ENCODE assay signal across 8 mouse cellular contexts in the genomic region with DNA sequence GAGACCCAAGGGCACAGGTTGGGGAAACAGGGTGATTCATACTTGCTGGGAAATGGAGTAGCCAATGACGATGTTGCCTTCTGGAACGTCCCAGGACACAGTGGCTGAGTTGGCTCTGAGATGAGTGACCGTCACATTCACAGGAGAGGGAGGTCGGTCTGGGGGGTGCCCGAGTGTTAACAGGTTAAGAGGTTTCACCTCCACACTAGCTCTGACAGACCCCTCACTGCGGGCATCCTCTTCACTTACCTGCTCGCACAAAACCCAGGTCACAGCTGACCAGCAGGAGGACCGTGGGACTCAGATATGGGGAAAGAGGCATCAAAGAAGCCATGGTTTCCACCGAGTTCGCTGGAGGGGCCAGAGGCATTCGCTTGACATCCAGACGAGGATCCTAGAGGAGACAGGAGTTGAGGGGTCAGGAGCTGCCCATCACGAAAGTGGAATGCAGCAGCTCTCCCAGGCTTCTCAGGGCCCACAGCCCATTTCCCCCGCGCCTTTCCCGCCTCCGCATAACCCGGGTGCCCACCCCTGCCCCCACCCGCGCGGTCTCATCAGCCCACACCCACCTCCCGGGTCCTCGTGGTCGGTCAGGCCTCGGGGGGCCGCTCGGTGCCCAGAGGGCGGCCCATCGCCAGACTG. TPM values are rescaled to one million over a fixed set of nuclear protein-coding genes. Genes with fewer than 3 reads are reported as not detected.
DNase-seq lines count a peak whose midpoint lies in the region; TF ChIP-seq lines count a peak whose summit lies in the region.

No protein-coding gene starts in this region.

- H3K9ac ChIP-seq in heart, adult 2 months (ENCODE audit: low read depth, low read length), result peak overlapping the region; percentile 86
- H3K9ac ChIP-seq in CH12.LX (ENCODE audit: insufficient read depth, low read depth), result no peak overlapping the region; the same call in 1 of the 2 replicates

- H3K79me2 ChIP-seq in heart, adult 2 months (replicated peaks; ENCODE audit: control insufficient read depth, insufficient read depth, low read length), result no peaks in the 10 kb centered on the region
- no peaks in the 10 kb centered on the region for H3K79me2 ChIP-seq in CH12.LX (replicated peaks; ENCODE audit: control insufficient read depth, extremely low read depth, insufficient read depth, poor library complexity, severe bottlenecking)
- no peaks in the 10 kb centered on the region for H3K79me2 ChIP-seq in myocyte (ENCODE audit: control insufficient read depth, insufficient read depth)

- H3K9me3 ChIP-seq in CH12.LX (replicated peaks; ENCODE audit: low read length), result no peaks in the 10 kb centered on the region

- in situ Hi-C loops in CH12.LX (cut with MboI; ENCODE audit: low pct_ligation_motif_present, low pct_unique_long_range_greater_than_20kb, low sequenced_read_pairs), result no loop called here

- H3K4me1 ChIP-seq in heart, adult 2 months (ENCODE audit: control insufficient read depth, insufficient read depth, low read length), result peaks cover 2% of the 10 kb centered on the region
- peaks cover 3 to 10% of the 10 kb centered on the region in 2 experiments; a peak in 3 of 4 replicates for H3K4me1 ChIP-seq in CH12.LX (ENCODE audit: control insufficient read depth in 1 of 2, insufficient read depth in 2 of 2)

- 16% methylated on average over 29 of the region's 29 CpGs for WGBS in heart, adult 2 months

- dilution Hi-C loops in CH12.LX (cut with MboI; ENCODE audit: extremely low pct_ligation_motif_present, extremely low pct_unique_long_range_greater_than_20kb, low sequenced_read_pairs), result no loop called here

- peaks cover 2% of the 10 kb centered on the region; the same call in 1 of the 2 replicates for H3K27me3 ChIP-seq in heart, adult 2 months (ENCODE audit: control insufficient read depth, insufficient read depth, low read length)
- H3K27me3 ChIP-seq in CH12.LX (replicated peaks), result peaks cover 70% of the 10 kb centered on the region
- H3K27me3 ChIP-seq in myocyte (ENCODE audit: control insufficient read depth, insufficient read depth, insufficient read length), result peaks cover 24% of the 10 kb centered on the region

- no peak for TF ChIP-seq CTCF in heart, adult 2 months (IDR thresholded peaks at IDR 0.05)
- no peak for TF ChIP-seq CTCF in CH12.LX (conservative IDR thresholded peaks at IDR 0.05 in 1 of 2, IDR thresholded peaks at IDR 0.05 in 1 of 2; ENCODE audit: low read depth in 2 of 2, low read length in 2 of 2)

- intact Hi-C loops in heart, adult 2 months (cut with DNase I), result loop anchor here (10.0 kb wide), 1 partner anchor 240 kb away; the partner anchor contains the start of gene Cad
- intact Hi-C loops in gastrocnemius, postnatal 36 days (cut with DNase I), result no loop called here

- no peaks in the 10 kb centered on the region for H3K36me3 ChIP-seq in heart, adult 2 months (ENCODE audit: control insufficient read depth, insufficient read depth, low read length)
- no peaks in the 10 kb centered on the region for H3K36me3 ChIP-seq in CH12.LX (replicated peaks in 1 of 2; ENCODE audit: control insufficient read depth in 1 of 2, insufficient read depth in 1 of 2, low read length in 1 of 2)
- H3K36me3 ChIP-seq in myocyte (ENCODE audit: control insufficient read depth, insufficient read depth), result no peaks in the 10 kb centered on the region

- TF ChIP-seq RAD21 in CH12.LX (IDR thresholded peaks at IDR 0.05; ENCODE audit: low read depth, low read length), result no peak

- TF ChIP-seq EP300 in heart, adult 2 months (IDR thresholded peaks at IDR 0.05; ENCODE audit: insufficient read depth, low read depth, low read length), result no peak
- no peak for TF ChIP-seq EP300 in CH12.LX (IDR thresholded peaks at IDR 0.05; ENCODE audit: low read length)

- no peak for DNase-seq in heart, adult 2 months
- no peak for DNase-seq in heart, adult 18-20 months
- DNase-seq in CH12.LX (ENCODE audit: extremely low read depth), result no peak
- peak; percentile 21 to 32 for DNase-seq in cerebellum, postnatal 36 days
- peak; percentile 26 for DNase-seq in induced T-regulatory cell, adult 2 months (ENCODE audit: low read depth)
- no peak for DNase-seq in ovary, postnatal 10 days (ENCODE audit: low spot score)
- no peak for DNase-seq in gastrocnemius, postnatal 36 days

- H3K4me2 ChIP-seq in CH12.LX (ENCODE audit: insufficient read depth, low read depth, poor library complexity, severe bottlenecking) (peak overlapping the region; percentile 33), myocyte (ENCODE audit: low read depth) (peak overlapping the region; percentile 69)

- peak overlapping the region; percentile 69 for H3K4me3 ChIP-seq in heart, adult 2 months
- H3K4me3 ChIP-seq in CH12.LX (replicated peaks in 1 of 3; ENCODE audit: low read depth in 2 of 3, low read length in 2 of 3, poor library complexity in 1 of 3), result no peak overlapping the region
- peak overlapping the region; percentile 11 for H3K4me3 ChIP-seq in myocyte

- no peak overlapping the region; the same call in 1 of the 2 replicates for H3K27ac ChIP-seq in heart, adult 2 months
- H3K27ac ChIP-seq in CH12.LX (ENCODE audit: insufficient read depth, low read depth), result no peak overlapping the region

- TF ChIP-seq POLR2A in heart, adult 2 months (IDR thresholded peaks at IDR 0.05; ENCODE audit: insufficient read depth, low read depth, low read length), result no peak
- TF ChIP-seq POLR2A in CH12.LX (IDR thresholded peaks at IDR 0.05; ENCODE audit: low read depth, low read length) (no peak), myocyte (IDR thresholded peaks at IDR 0.05; ENCODE audit: insufficient read length, low read depth) (no peak)

- peak overlapping the region; percentile 5 for H3ac ChIP-seq in myocyte (ENCODE audit: control insufficient read depth, insufficient read length)

TF ChIP-seq in CH12.LX, 34 proteins besides CTCF, POLR2A, EP300 and RAD21 (continues in another document):
- no peak for TF ChIP-seq MEF2A (IDR thresholded peaks at IDR 0.05; ENCODE audit: borderline replicate concordance, low read depth, low read length)
- TF ChIP-seq ZKSCAN1 (IDR thresholded peaks at IDR 0.05; ENCODE audit: borderline replicate concordance, low read depth, low read length), result no peak
- TF ChIP-seq POLR2AphosphoS2 (IDR thresholded peaks at IDR 0.05; ENCODE audit: low read depth, low read length), result no peak
- no peak for TF ChIP-seq CHD1 (IDR thresholded peaks at IDR 0.05; ENCODE audit: low read depth, low read length)
- TF ChIP-seq MAZ (IDR thresholded peaks at IDR 0.05; ENCODE audit: low read depth, low read length), result no peak
- no peak for TF ChIP-seq KAT2A (IDR thresholded peaks at IDR 0.05; ENCODE audit: insufficient replicate concordance, low read length)
- no peak for TF ChIP-seq CHD2 (IDR thresholded peaks at IDR 0.05; ENCODE audit: low read length)

TF ChIP-seq in myocyte, 11 proteins besides CTCF, POLR2A, EP300 and RAD21:
- TF ChIP-seq TCF12 (IDR thresholded peaks at IDR 0.05; ENCODE audit: insufficient read depth, poor library complexity, severe bottlenecking), result no peak
- TF ChIP-seq E2F4 (IDR thresholded peaks at IDR 0.05; ENCODE audit: insufficient read depth), result no peak
- no peak for TF ChIP-seq TCF3 (IDR thresholded peaks at IDR 0.05; ENCODE audit: insufficient read length, low read depth)
- TF ChIP-seq CEBPB (IDR thresholded peaks at IDR 0.05; ENCODE audit: insufficient read depth, poor library complexity, severe bottlenecking), result no peak
- TF ChIP-seq REST (IDR thresholded peaks at IDR 0.05; ENCODE audit: insufficient read depth, insufficient read length), result no peak
- no peak for TF ChIP-seq POLR2AphosphoS2 (IDR thresholded peaks at IDR 0.05; ENCODE audit: insufficient read length, low read depth)
- no peak for TF ChIP-seq MAX (IDR thresholded peaks at IDR 0.05; ENCODE audit: low read depth)

RNA-seq across cellular contexts. Expression of gene Fndc4, which starts 0.8 kb away (rescaled TPM):
- total RNA-seq in heart, adult 2 months (2021), result 1 to 10 TPM; 2.7 to 3.8 TPM
- 7.3 and 9.5 TPM in 2 replicates for polyA plus RNA-seq in heart, adult 2 months (2012; rRNA removed)
- 1 to 10 TPM; 4.2 to 4.3 TPM for total RNA-seq in heart, adult 18-20 months (2021)
- total RNA-seq in CH12.LX (2012; rRNA removed), result 0.13 and 0.34 TPM in 2 replicates
- total RNA-seq in CH12.LX (2014; rRNA removed), result not detected in 2 replicates
- polyA plus RNA-seq in CH12.LX (2012; ENCODE audit: insufficient read length, low read depth), result not detected in 2 replicates
- polyA plus RNA-seq in myocyte (2012; fragmentation: generic; extraction: Trizol), result 4.9 TPM
- 1 to 10 TPM in 1 of 2 experiments, under 1 TPM in 1; 0.74 to 1.3 TPM for total RNA-seq in gastrocnemius, postnatal 36 days (2021)

RNA-seq across cellular contexts. Expression of gene Gckr, which starts 2.2 kb away (rescaled TPM):
- not detected for total RNA-seq in heart, adult 2 months (2021)
- polyA plus RNA-seq in heart, adult 2 months (2012; rRNA removed), result 0.32 TPM in 1 of 2 replicates, not detected in the other
- not detected for total RNA-seq in heart, adult 18-20 months (2021)
- 0.08 TPM in 1 of 2 replicates, not detected in the other for total RNA-seq in CH12.LX (2012; rRNA removed)
- total RNA-seq in CH12.LX (2014; rRNA removed), result not detected in 2 replicates
- polyA plus RNA-seq in CH12.LX (2012; ENCODE audit: insufficient read length, low read depth), result not detected in 2 replicates
- 0.16 TPM for polyA plus RNA-seq in myocyte (2012; fragmentation: generic; extraction: Trizol)
- total RNA-seq in gastrocnemius, postnatal 36 days (2021), result not detected

RNA-seq across cellular contexts. Expression of gene Ift172, which starts 4.2 kb away (rescaled TPM):
- total RNA-seq in heart, adult 2 months (2021), result 10 to 100 TPM; 37.2 to 42.9 TPM
- 28.0 and 30.2 TPM in 2 replicates for polyA plus RNA-seq in heart, adult 2 months (2012; rRNA removed)
- total RNA-seq in heart, adult 18-20 months (2021), result 10 to 100 TPM; 37.3 to 44.5 TPM
- total RNA-seq in CH12.LX (2012; rRNA removed) (11.1 and 21.5 TPM in 2 replicates), CH12.LX (2014; rRNA removed) (4.3 and 6.1 TPM in 2 replicates)
- polyA plus RNA-seq in CH12.LX (2012; ENCODE audit: insufficient read length, low read depth) (8.5 and 9.2 TPM in 2 replicates), myocyte (2012; fragmentation: generic; extraction: Trizol) (22.5 TPM)
- 10 to 100 TPM; 20.3 to 26.3 TPM for total RNA-seq in gastrocnemius, postnatal 36 days (2021)

RNA-seq across cellular contexts. Expression of gene Krtcap3, which starts 43.6 kb away (rescaled TPM):
- total RNA-seq in heart, adult 2 months (2021), result 1 to 10 TPM; 1.2 to 1.5 TPM
- polyA plus RNA-seq in heart, adult 2 months (2012; rRNA removed), result 6.4 and 7.2 TPM in 2 replicates
- 1 to 10 TPM in 1 of 2 experiments, under 1 TPM in 1; 0.82 to 1.4 TPM for total RNA-seq in heart, adult 18-20 months (2021)
- total RNA-seq in CH12.LX (2012; rRNA removed) (13.9 and 14.1 TPM in 2 replicates), CH12.LX (2014; rRNA removed) (9.8 and 10.0 TPM in 2 replicates)
- polyA plus RNA-seq in CH12.LX (2012; ENCODE audit: insufficient read length, low read depth) (8.6 and 11.3 TPM in 2 replicates), myocyte (2012; fragmentation: generic; extraction: Trizol) (2.1 TPM)
- total RNA-seq in gastrocnemius, postnatal 36 days (2021), result 1 to 10 TPM in 1 of 2 experiments, under 1 TPM in 1; 0.81 to 1.6 TPM

RNA-seq across cellular contexts. Expression of gene Gm9970, which starts 54.1 kb away (rescaled TPM):
- not detected for total RNA-seq in heart, adult 2 months (2021)
- polyA plus RNA-seq in heart, adult 2 months (2012; rRNA removed), result 0.31 TPM in 1 of 2 replicates, not detected in the other
- not detected for total RNA-seq in heart, adult 18-20 months (2021)
- total RNA-seq in CH12.LX (2012; rRNA removed) (not detected in 2 replicates), CH12.LX (2014; rRNA removed) (not detected in 2 replicates)
- polyA plus RNA-seq in CH12.LX (2012; ENCODE audit: insufficient read length, low read depth) (not detected in 2 replicates), myocyte (2012; fragmentation: generic; extraction: Trizol) (not detected)
- not detected for total RNA-seq in gastrocnemius, postnatal 36 days (2021)

Comparison
In these comparisons a context has a peak if more than half of its experiments do, and no peak if none do; other contexts are left out.
1. DNase-seq: peak in cerebellum, postnatal 36 days (2 of 2) and induced T-regulatory cell, adult 2 months (single experiment); none in heart, adult 2 months (0 of 2), heart, adult 18-20 months (0 of 2), CH12.LX (single experiment), ovary, postnatal 10 days (single experiment) and gastrocnemius, postnatal 36 days (0 of 2).
2. H3K4me3 ChIP-seq: peak in heart, adult 2 months (single experiment) and myocyte (single experiment); none in CH12.LX (0 of 3).